Comparison of ENCODE assay signal across 10 mouse cellular contexts in genomic region chr10:45103184-45103583, GRCm38 (mm10). TPM values are rescaled to one million over a fixed set of nuclear protein-coding genes. Genes with fewer than 3 reads are reported as not detected.
DNase-seq lines count a peak whose midpoint lies in the region; ATAC-seq and TF ChIP-seq lines count a peak whose summit lies in the region.
"Had no signal": no experiment of that assay in that cellular context is flagged by ENCODE, and none has a peak within 500 bp of the region (broad histone marks: within the 10 kb centered on the region; RNA-seq: fewer than 3 reads in every experiment).

No protein-coding gene starts in this region.

- TF ChIP-seq CTCF in heart, postnatal 0 days (IDR thresholded peaks at IDR 0.05; ENCODE audit: low read depth): no peak

- no peak for ATAC-seq in heart, postnatal 0 days (ENCODE audit: insufficient read depth, low read depth)
- peak; percentile 72; the same call in 1 of the 2 replicates for ATAC-seq in hindbrain, embryonic 15.5 days (ENCODE audit: low FRiP score, low read depth)
- peak; percentile 90 for ATAC-seq in neural tube, embryonic 13.5 days (ENCODE audit: low read depth)
- ATAC-seq: inflammation-experienced regulatory T-cells, adult 6 months had no signal

- no peak overlapping the region for H3K4me3 ChIP-seq in heart, postnatal 0 days (ENCODE audit: low read depth, low read length)
- no peak overlapping the region for H3K4me3 ChIP-seq in hindbrain, embryonic 15.5 days
- no peak overlapping the region for H3K4me3 ChIP-seq in neural tube, embryonic 13.5 days
- H3K4me3 ChIP-seq: lung, embryonic 15.5 days had no signal

- H3K27ac ChIP-seq in heart, postnatal 0 days (ENCODE audit: low read depth): peak overlapping the region; percentile 76; the same call in 1 of the 2 replicates
- H3K27ac ChIP-seq in hindbrain, embryonic 15.5 days (replicated peaks): peak overlapping the region; percentile 75
- H3K27ac ChIP-seq in neural tube, embryonic 13.5 days (replicated peaks): peak overlapping the region; percentile 72; the same call in 1 of the 2 replicates
- H3K27ac ChIP-seq: lung, embryonic 15.5 days had no signal

- no peak overlapping the region for H3K9ac ChIP-seq in heart, postnatal 0 days (replicated peaks; ENCODE audit: low read depth, low read length)
- H3K9ac ChIP-seq in hindbrain, embryonic 15.5 days: no peak overlapping the region
- no peak overlapping the region for H3K9ac ChIP-seq in neural tube, embryonic 13.5 days
- H3K9ac ChIP-seq: lung, embryonic 15.5 days had no signal

- H3K4me2 ChIP-seq in heart, postnatal 0 days (ENCODE audit: low read depth, low read length): no peak overlapping the region
- H3K4me2 ChIP-seq in hindbrain, embryonic 15.5 days: no peak overlapping the region
- H3K4me2 ChIP-seq in neural tube, embryonic 13.5 days: no peak overlapping the region
- H3K4me2 ChIP-seq: lung, embryonic 15.5 days had no signal

- peaks cover 11% of the 10 kb centered on the region for H3K4me1 ChIP-seq in heart, postnatal 0 days (ENCODE audit: control insufficient read depth, insufficient read depth)
- peaks cover 19% of the 10 kb centered on the region for H3K4me1 ChIP-seq in hindbrain, embryonic 15.5 days (replicated peaks)
- H3K4me1 ChIP-seq in neural tube, embryonic 13.5 days (replicated peaks): peaks cover 13% of the 10 kb centered on the region

- 56% methylated on average over 11 of the region's 11 CpGs for WGBS in heart, postnatal 0 days
- 22% methylated on average over 11 of the region's 11 CpGs for WGBS in hindbrain, embryonic 15.5 days
- 15% methylated on average over 11 of the region's 11 CpGs for WGBS in neural tube, embryonic 13.5 days

- H3K9me3 ChIP-seq in heart, postnatal 0 days (replicated peaks; ENCODE audit: control insufficient read depth, low read length): no peaks in the 10 kb centered on the region
- no peaks in the 10 kb centered on the region for H3K9me3 ChIP-seq in hindbrain, embryonic 15.5 days
- H3K9me3 ChIP-seq in neural tube, embryonic 13.5 days: no peaks in the 10 kb centered on the region
- H3K9me3 ChIP-seq: lung, embryonic 15.5 days had no signal

- H3K27me3 ChIP-seq in heart, postnatal 0 days (ENCODE audit: control insufficient read depth, insufficient read depth, low read length): no peaks in the 10 kb centered on the region
- H3K27me3 ChIP-seq in hindbrain, embryonic 15.5 days: no peaks in the 10 kb centered on the region
- no peaks in the 10 kb centered on the region for H3K27me3 ChIP-seq in neural tube, embryonic 13.5 days
- H3K27me3 ChIP-seq: lung, embryonic 15.5 days had no signal

- no peak for DNase-seq in heart, postnatal 0 days (ENCODE audit: low spot score)
- DNase-seq in heart, adult 11 months: no peak
- DNase-seq in adrenal gland, postnatal 36 days: peak; percentile 24 to 29
- no peak for DNase-seq in urinary bladder, postnatal 10 days (ENCODE audit: low spot score)
- no peak for DNase-seq in right cerebral cortex, adult 2 months (ENCODE audit: low spot score in 2 of 2)
- no peak for DNase-seq in urinary bladder, postnatal 36 days (ENCODE audit: low spot score in 2 of 2)

- no peak for TF ChIP-seq EP300 in heart, postnatal 0 days (IDR thresholded peaks at IDR 0.05; ENCODE audit: low read depth)

- peaks cover 25% of the 10 kb centered on the region for H3K36me3 ChIP-seq in heart, postnatal 0 days (replicated peaks; ENCODE audit: control insufficient read depth, insufficient read depth, low read length)
- H3K36me3 ChIP-seq in hindbrain, embryonic 15.5 days: peaks cover 13% of the 10 kb centered on the region
- peaks cover 34% of the 10 kb centered on the region for H3K36me3 ChIP-seq in neural tube, embryonic 13.5 days

RNA-seq across cellular contexts. Expression of gene Prep, which starts 36.2 kb away (rescaled TPM):
- 16.8 and 18.2 TPM in 2 replicates for total RNA-seq in heart, postnatal 0 days (2014; rRNA removed; ENCODE audit: low replicate concordance)
- 15.1 and 16.9 TPM in 2 replicates for polyA plus RNA-seq in heart, postnatal 0 days (2015; fragmentation: Nextera tagmentation; extraction: Ambion mirVana)
- 10 to 100 TPM; 20.6 to 26.0 TPM for total RNA-seq in adrenal gland, postnatal 36 days (2021)
- polyA plus RNA-seq in hindbrain, embryonic 15.5 days (2015; fragmentation: Nextera tagmentation; extraction: Ambion mirVana): 25.6 and 27.2 TPM in 2 replicates
- 26.4 and 28.6 TPM in 2 replicates for polyA plus RNA-seq in neural tube, embryonic 13.5 days (2015; fragmentation: Nextera tagmentation; extraction: Ambion mirVana)

Comparison
In these comparisons a context has a peak if more than half of its experiments do, and no peak if none do; other contexts are left out.
1. DNase-seq: peak in adrenal gland, postnatal 36 days (2 of 2); none in heart, postnatal 0 days (single experiment), heart, adult 11 months (single experiment), urinary bladder, postnatal 10 days (single experiment), right cerebral cortex, adult 2 months (0 of 2) and urinary bladder, postnatal 36 days (0 of 2).
2. Peak in every context shown above with its lines, with median percentiles within 50 percentile points of each other: H3K27ac ChIP-seq.